In the genomic region with DNA sequence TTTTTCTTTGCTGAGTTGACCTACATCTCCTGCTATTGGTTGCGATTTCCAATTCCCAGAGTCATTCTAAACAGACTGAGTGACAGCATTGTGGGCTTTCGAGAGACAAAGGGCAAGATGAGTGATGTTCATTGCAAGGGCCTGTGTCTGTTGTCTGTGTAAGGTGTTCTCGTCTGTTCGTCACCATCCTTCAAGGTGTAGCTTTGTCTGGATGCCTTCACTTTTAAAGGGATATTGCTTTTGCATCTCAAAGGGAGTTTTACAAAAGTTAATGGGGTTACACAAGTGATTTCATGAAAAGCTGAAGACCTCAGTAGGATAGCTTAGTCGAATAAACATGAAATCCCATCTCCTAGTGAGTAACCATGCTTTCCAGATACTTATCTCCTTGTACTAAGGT, we compare ENCODE assay signal across 32 mouse cellular contexts.
"Had no signal": no experiment of that assay in that cellular context is flagged by ENCODE, and none has a peak within 500 bp of the region (broad histone marks: within the 10 kb centered on the region; RNA-seq: fewer than 3 reads in every experiment).

No protein-coding gene starts in this region.

- ATAC-seq: liver, embryonic 12.5 days; liver, postnatal 0 days; lung, postnatal 0 days; midbrain, embryonic 13.5 days; midbrain, embryonic 15.5 days; midbrain, embryonic 16.5 days had no signal

- H3K4me1 ChIP-seq: limb, embryonic 10.5 days; limb, embryonic 12.5 days; limb, embryonic 13.5 days; limb, embryonic 15.5 days; liver, embryonic 12.5 days; liver, embryonic 13.5 days; liver, embryonic 15.5 days; lung, embryonic 15.5 days; megakaryocyte, embryonic 14.5 days; midbrain, embryonic 10.5 days; midbrain, embryonic 12.5 days; midbrain, embryonic 13.5 days; midbrain, embryonic 15.5 days; neural tube, embryonic 12.5 days had no signal

- H3K27ac ChIP-seq: limb, embryonic 10.5 days; limb, embryonic 12.5 days; limb, embryonic 13.5 days; limb, embryonic 15.5 days; liver, embryonic 12.5 days; liver, embryonic 13.5 days; liver, embryonic 14.5 days; liver, embryonic 15.5 days; lung, embryonic 15.5 days; macrophage; midbrain, embryonic 10.5 days; midbrain, embryonic 12.5 days; midbrain, embryonic 13.5 days; midbrain, embryonic 15.5 days; neural tube, embryonic 12.5 days had no signal

- H3K4me3 ChIP-seq: limb, embryonic 10.5 days; limb, embryonic 12.5 days; limb, embryonic 13.5 days; limb, embryonic 15.5 days; liver, embryonic 12.5 days; liver, embryonic 13.5 days; liver, embryonic 15.5 days; lung, embryonic 15.5 days; megakaryocyte, embryonic 14.5 days; midbrain, embryonic 10.5 days; midbrain, embryonic 12.5 days; midbrain, embryonic 13.5 days; midbrain, embryonic 15.5 days; myocyte; neural tube, embryonic 12.5 days had no signal

- H3K4me2 ChIP-seq: limb, embryonic 12.5 days; limb, embryonic 13.5 days; limb, embryonic 15.5 days; liver, embryonic 11.5 days; liver, embryonic 12.5 days; liver, embryonic 13.5 days; liver, embryonic 15.5 days; lung, embryonic 14.5 days; lung, embryonic 15.5 days; midbrain, embryonic 11.5 days; midbrain, embryonic 12.5 days; midbrain, embryonic 13.5 days; midbrain, embryonic 15.5 days; neural tube, embryonic 12.5 days had no signal

- H3K36me3 ChIP-seq: limb, embryonic 10.5 days; limb, embryonic 12.5 days; limb, embryonic 13.5 days; limb, embryonic 15.5 days; liver, embryonic 12.5 days; liver, embryonic 13.5 days; liver, embryonic 15.5 days; lung, embryonic 15.5 days; midbrain, embryonic 10.5 days; midbrain, embryonic 12.5 days; midbrain, embryonic 13.5 days; midbrain, embryonic 15.5 days; neural tube, embryonic 12.5 days had no signal

- H3K9me3 ChIP-seq: limb, embryonic 10.5 days; limb, embryonic 12.5 days; limb, embryonic 13.5 days; limb, embryonic 15.5 days; liver, embryonic 12.5 days; liver, embryonic 13.5 days; liver, embryonic 15.5 days; lung, embryonic 15.5 days; megakaryocyte, embryonic 14.5 days; midbrain, embryonic 10.5 days; midbrain, embryonic 12.5 days; midbrain, embryonic 13.5 days; midbrain, embryonic 15.5 days; neural tube, embryonic 12.5 days had no signal

- DNase-seq: left cerebral cortex, postnatal 4 days; liver; liver, embryonic 13.5 days; liver, postnatal 0 days; lung, adult 18-20 months; lung, adult 2 months; lung, embryonic 14.5 days; lung, postnatal 10 days; lung, postnatal 14 days; lung, postnatal 36 days; lung, postnatal 4 days; midbrain, embryonic 14.5 days had no signal

- H3K9ac ChIP-seq: limb, embryonic 12.5 days; limb, embryonic 13.5 days; limb, embryonic 15.5 days; liver, embryonic 12.5 days; liver, embryonic 13.5 days; liver, embryonic 14.5 days; liver, embryonic 15.5 days; liver, postnatal 0 days; lung, embryonic 14.5 days; lung, embryonic 15.5 days; midbrain, embryonic 12.5 days; midbrain, embryonic 13.5 days; midbrain, embryonic 15.5 days; neural tube, embryonic 12.5 days had no signal

- H3K27me3 ChIP-seq: limb, embryonic 12.5 days; limb, embryonic 13.5 days; limb, embryonic 15.5 days; liver, embryonic 12.5 days; liver, embryonic 13.5 days; liver, embryonic 15.5 days; lung, embryonic 15.5 days; megakaryocyte, embryonic 14.5 days; midbrain, embryonic 12.5 days; midbrain, embryonic 13.5 days; midbrain, embryonic 15.5 days; neural tube, embryonic 12.5 days had no signal
